Mouse (Mus musculus): Measurements from ENCODE around the gene Fbxl14. TPM values are rescaled to one million over a fixed set of nuclear protein-coding genes. Genes with fewer than 3 reads are reported as not detected.
A peak's percentile ranks its signal among the peaks of the same experiment; 100 is the strongest.

The Fbxl14 gene
- polyA plus RNA-seq, 1 experiment from 2014 or later: 3.8 TPM

DNA sequence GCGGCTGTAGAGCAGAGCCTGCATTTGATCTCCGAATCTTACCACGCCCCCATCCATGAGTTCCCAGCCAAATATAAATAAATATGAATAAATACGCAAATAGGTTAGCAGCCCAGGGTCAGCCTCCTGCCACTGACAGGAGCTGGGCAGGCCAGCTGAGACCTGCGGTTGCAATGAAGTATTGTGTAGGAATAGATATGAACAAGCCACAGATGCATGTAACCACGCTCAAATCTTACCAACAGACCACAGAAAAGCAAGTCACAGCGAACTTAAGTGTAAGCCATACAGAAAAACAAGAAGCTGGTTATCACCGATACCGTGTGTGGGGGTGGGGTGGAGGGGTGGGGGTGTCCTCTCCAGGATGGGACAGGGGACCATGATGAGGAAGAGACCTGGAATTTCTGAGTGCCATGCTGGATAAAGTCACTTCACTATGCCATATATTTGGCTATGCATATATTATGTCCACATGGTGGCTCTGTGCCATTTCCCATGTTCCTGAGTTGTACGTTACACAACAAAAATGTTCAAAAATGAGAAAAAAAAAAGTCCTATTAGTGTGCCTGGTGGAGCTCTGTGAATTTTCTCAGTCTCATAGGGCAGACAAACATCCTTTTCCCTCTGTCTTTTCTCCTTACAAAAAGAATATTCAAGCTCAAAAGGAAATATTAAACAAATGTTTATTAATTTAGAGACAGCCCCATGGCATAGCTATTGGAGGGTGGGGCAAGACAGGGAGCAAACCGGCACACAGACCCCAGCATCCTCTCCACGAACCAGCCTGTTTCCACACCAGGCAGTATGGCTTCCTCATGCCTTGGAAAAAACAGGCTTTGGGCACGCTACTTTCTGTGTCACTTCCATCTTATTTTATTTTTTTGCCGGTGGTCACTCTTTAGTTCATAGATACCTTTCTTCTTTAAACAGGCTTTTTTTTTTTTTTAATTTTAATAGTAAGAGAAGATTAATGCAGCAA is 28.2 kb upstream of the Fbxl14 start:
- H3K36me3 ChIP-seq: no peaks in the 10 kb centered on the region
- peak overlapping the region; percentile 83; the same call in 1 of the 2 replicates for H3K27ac ChIP-seq
- no peak overlapping the region for H3K9ac ChIP-seq
- H3K4me3 ChIP-seq: peak overlapping the region; percentile 35; the same call in 1 of the 2 replicates
- no peaks in the 10 kb centered on the region for H3K9me3 ChIP-seq
- H3K4me1 ChIP-seq: peaks cover 28% of the 10 kb centered on the region
- ATAC-seq (ENCODE audit: insufficient number of reproducible peaks, low FRiP score, low TSS enrichment, low read depth): no peak
- H3K27me3 ChIP-seq: peaks cover 15% of the 10 kb centered on the region; the same call in 1 of the 2 replicates
- peak overlapping the region; percentile 65 for H3K4me2 ChIP-seq
- WGBS: 33% methylated on average over 14 of the region's 14 CpGs

DNA sequence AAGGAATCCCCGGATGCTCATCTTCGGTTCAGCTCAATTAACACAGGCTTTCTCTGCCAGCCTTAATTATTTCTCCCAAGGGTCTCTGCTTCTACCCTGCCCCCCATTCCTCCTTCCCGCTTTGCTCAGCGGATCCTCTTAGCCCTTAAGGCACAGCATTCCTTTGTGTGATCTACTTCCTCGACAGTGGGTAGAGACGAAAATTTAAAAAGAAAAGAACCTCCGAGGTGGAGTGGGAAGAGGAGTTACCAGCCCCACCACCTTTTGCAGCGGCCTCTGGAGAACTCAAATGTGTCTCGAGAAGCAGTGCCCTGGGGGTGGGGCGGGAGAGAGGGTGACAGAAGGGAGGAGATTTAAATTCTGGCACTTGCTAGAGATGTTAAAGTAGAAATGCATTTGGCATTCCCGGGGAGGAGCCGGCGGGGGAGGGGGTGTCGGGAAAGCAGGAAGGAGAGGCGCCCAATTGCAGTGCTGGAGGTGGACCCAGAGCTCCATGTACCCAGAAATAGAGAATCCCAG is 27.4 kb upstream of the Fbxl14 start:
- Histone ChIP-seq H3K4me2 (peak overlapping the region; percentile 65), H3K36me3 (no peaks in the 10 kb centered on the region), H3K9ac (peak overlapping the region; percentile 23; the same call in 1 of the 2 replicates), H3K27ac (peak overlapping the region; percentile 83), H3K9me3 (no peaks in the 10 kb centered on the region), H3K27me3 (peaks cover 15% of the 10 kb centered on the region; the same call in 1 of the 2 replicates), H3K4me3 (peak overlapping the region; percentile 35), H3K4me1 (peaks cover 28% of the 10 kb centered on the region)
- ATAC-seq (ENCODE audit: insufficient number of reproducible peaks, low FRiP score, low TSS enrichment, low read depth): no peak
- 2% methylated on average over 15 of the region's 15 CpGs for WGBS

DNA sequence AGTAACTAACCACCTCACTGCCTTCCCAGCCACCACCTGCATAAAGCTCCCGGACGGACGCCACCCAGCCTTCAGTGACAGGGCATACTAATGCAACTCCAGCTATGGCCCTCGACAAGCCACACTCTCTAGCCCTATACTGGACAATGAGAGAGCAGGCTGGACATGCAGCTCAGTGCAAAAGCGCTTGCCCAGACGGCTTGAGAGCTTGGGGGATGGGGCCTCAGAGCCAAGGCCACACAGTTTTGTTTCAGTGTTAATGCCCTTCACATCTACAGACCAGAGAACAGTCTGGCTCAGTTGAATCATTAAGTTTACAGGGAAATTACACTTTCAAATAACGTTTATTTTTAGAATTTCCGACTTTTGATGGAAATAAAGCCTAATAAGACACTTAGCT is 21.3 kb upstream of the Fbxl14 start:
- 62% methylated on average over 8 of the region's 8 CpGs for WGBS
- no peak for ATAC-seq (ENCODE audit: insufficient number of reproducible peaks, low FRiP score, low TSS enrichment, low read depth)

DNA sequence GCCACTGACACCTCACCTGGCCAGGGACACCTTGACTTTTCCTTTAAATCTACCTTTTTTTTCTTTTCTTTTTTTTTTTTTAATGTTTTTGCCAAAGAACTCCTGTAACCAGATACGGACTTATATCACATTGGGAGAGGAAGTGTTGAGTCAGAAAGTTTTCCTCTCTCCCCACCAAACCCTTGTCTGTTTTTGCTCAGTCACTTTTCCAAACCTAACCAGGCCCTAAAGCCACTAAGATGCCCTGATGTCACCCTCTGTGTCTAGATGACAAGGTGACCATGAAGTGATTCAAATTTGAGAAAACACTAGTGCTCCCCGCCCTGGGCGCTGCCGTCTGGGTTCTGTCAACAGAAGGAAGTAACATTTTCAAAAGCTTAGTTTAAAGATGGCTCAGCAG is 20.4 kb upstream of the Fbxl14 start:
- Histone ChIP-seq H3K9ac (no peak overlapping the region), H3K9me3 (no peaks in the 10 kb centered on the region), H3K27ac (no peak overlapping the region), H3K4me1 (no peaks in the 10 kb centered on the region), H3K4me3 (no peak overlapping the region), H3K27me3 (no peaks in the 10 kb centered on the region), H3K36me3 (no peaks in the 10 kb centered on the region), H3K4me2 (no peak overlapping the region)
- 72% methylated on average over 4 of the region's 4 CpGs for WGBS
- ATAC-seq (ENCODE audit: insufficient number of reproducible peaks, low FRiP score, low TSS enrichment, low read depth): no peak

More for the DNA sequence above, 21.3 kb upstream of the Fbxl14 start:
- Histone ChIP-seq H3K9me3 (no peaks in the 10 kb centered on the region), H3K27ac (no peak overlapping the region), H3K4me3 (no peak overlapping the region), H3K4me1 (no peaks in the 10 kb centered on the region), H3K36me3 (no peaks in the 10 kb centered on the region), H3K27me3 (no peaks in the 10 kb centered on the region), H3K4me2 (no peak overlapping the region), H3K9ac (no peak overlapping the region)

DNA sequence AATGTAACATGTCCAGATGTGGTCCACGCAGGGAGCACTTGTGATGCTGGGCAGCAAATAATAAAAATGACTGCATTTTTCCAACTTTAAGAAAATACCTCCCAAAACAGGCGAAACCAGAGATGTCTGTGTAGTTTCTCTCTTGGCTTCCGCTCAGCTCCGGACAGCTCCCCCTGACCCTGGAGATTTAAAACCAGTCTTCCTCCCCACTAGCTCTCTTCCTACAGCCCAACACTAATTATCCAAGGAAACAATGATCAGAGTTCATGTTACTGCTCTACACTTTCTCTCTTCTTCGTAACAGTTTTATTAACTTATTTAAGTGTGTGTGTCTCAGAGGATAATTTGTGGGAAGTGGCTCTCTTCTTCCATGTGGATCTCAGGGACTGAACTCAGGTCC is 19.1 kb upstream of the Fbxl14 start:
- 68% methylated on average over 5 of the region's 5 CpGs for WGBS
- ATAC-seq (ENCODE audit: insufficient number of reproducible peaks, low FRiP score, low TSS enrichment, low read depth): no peak
- Histone ChIP-seq H3K9me3 (no peaks in the 10 kb centered on the region), H3K27me3 (no peaks in the 10 kb centered on the region), H3K4me1 (no peaks in the 10 kb centered on the region), H3K9ac (no peak overlapping the region), H3K4me3 (no peak overlapping the region), H3K4me2 (no peak overlapping the region), H3K27ac (no peak overlapping the region), H3K36me3 (no peaks in the 10 kb centered on the region)

DNA sequence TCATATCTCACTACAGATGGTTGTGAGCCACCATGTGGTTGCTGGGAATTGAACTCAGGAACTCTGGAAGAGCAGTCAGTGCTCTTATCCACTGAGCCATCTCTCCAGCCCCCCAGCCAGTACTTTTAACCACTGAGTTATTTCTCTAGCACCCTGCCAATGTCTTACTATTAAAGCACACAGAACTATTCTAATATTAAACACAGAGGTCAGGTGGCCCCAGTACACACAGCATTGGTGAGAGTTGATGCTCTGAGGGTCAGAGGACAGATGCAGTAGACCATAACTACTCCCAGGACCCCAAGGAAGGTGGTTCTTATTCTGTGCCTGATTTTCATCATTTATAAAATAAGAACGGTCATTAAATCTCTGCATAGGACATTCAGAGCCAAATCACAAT is 13.3 kb upstream of the Fbxl14 start:
- Histone ChIP-seq H3K27me3 (no peaks in the 10 kb centered on the region), H3K36me3 (no peaks in the 10 kb centered on the region), H3K9me3 (no peaks in the 10 kb centered on the region), H3K9ac (no peak overlapping the region), H3K4me2 (no peak overlapping the region), H3K4me3 (no peak overlapping the region), H3K4me1 (no peaks in the 10 kb centered on the region), H3K27ac (no peak overlapping the region)
- no peak for ATAC-seq (ENCODE audit: insufficient number of reproducible peaks, low FRiP score, low TSS enrichment, low read depth)
- 81% methylated on average over 1 of the region's 1 CpGs for whole genome bisulfite sequencing

DNA sequence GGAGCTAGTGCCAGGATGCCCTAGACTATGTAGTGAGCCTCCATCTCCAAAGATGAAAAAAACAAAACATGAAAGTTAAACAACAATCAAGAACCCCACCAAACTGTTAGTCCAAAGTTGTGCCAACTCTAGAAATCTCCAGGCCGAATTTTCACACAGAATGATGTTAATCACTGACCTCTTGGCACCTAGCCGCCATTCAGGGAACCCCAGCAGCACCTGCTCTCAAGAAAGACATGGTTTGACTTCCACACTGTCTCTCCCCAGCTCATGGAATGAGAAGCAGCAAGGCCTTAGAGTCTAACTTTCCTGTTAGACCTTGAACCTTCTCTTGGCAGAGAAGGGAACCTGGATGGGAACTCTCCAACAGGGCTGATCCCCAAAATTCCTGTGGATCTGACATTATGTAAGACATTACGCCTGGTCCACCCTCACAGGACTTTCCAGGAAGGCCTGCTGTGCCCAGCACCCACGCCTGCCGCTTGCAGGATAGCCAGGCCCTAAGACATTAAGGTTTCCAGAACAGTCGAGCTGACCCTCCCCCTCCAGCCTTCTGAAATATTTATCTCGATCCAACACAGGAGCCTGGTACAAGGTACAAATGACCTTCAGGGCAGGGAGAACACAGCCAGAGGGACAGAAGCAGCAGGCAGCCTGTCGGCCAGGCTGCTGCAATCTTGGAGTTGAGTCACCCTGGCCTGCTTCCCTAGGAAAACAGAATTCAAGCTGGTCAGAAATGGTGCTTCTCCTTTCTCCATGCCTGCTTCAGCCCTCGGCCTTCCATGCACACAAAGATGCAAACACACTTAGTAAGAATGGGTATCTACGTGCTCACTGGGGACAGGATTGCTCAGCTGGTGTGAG is 12.3 kb upstream of the Fbxl14 start:
- Histone ChIP-seq H3K27ac (no peak overlapping the region), H3K9me3 (no peaks in the 10 kb centered on the region), H3K27me3 (no peaks in the 10 kb centered on the region), H3K36me3 (no peaks in the 10 kb centered on the region), H3K9ac (no peak overlapping the region), H3K4me3 (no peak overlapping the region), H3K4me2 (no peak overlapping the region), H3K4me1 (peaks cover 2% of the 10 kb centered on the region; the same call in 1 of the 2 replicates)
- 59% methylated on average over 10 of the region's 10 CpGs for WGBS
- no peak for ATAC-seq (ENCODE audit: insufficient number of reproducible peaks, low FRiP score, low TSS enrichment, low read depth)

DNA sequence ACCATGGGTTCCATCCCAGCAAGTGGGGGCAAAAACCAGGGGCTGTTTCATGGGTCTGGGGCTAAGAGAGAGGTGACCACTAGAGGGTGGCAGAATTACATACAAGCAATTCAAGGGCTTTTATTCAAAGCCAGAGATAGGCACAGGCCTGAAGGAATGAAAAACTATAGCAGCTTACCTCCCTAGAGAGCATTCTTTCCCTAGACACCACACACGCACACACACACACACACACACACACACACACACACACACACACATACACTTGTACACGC is 11.7 kb upstream of the Fbxl14 start:
- H3K27me3 ChIP-seq: no peaks in the 10 kb centered on the region
- H3K4me2 ChIP-seq: no peak overlapping the region
- no peaks in the 10 kb centered on the region for H3K36me3 ChIP-seq
- H3K4me3 ChIP-seq: no peak overlapping the region
- H3K4me1 ChIP-seq: peaks cover 4% of the 10 kb centered on the region; the same call in 1 of the 2 replicates
- no peak overlapping the region for H3K9ac ChIP-seq
- no peak overlapping the region for H3K27ac ChIP-seq
- H3K9me3 ChIP-seq: no peaks in the 10 kb centered on the region
- WGBS: 77% methylated on average over 2 of the region's 2 CpGs
- ATAC-seq (ENCODE audit: insufficient number of reproducible peaks, low FRiP score, low TSS enrichment, low read depth): no peak

DNA sequence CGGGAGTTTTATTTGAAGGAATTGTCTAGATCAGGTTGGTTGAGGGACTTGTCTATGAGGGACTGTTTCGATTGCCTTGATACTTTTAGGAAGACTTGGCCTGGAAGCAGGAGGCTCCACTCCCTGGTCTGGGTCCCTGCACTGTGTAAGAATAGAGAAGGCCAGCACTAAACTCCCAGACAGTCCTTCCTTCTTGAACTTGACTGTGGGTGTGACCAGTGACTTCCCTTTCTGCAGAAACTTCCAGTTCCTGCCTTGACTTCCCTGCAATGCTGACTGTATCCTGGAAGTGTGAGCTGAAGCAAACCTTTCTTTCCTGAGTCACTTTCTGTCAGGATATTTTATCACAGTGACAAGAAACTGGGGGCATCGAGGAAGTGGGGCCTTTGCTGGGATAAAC is 8.7 kb upstream of the Fbxl14 start:
- Histone ChIP-seq H3K27ac (no peak overlapping the region), H3K36me3 (no peaks in the 10 kb centered on the region), H3K4me3 (no peak overlapping the region), H3K9ac (no peak overlapping the region), H3K27me3 (no peaks in the 10 kb centered on the region), H3K4me2 (no peak overlapping the region), H3K4me1 (peaks cover 4% of the 10 kb centered on the region; the same call in 1 of the 2 replicates), H3K9me3 (no peaks in the 10 kb centered on the region)
- 89% methylated on average over 3 of the region's 3 CpGs for WGBS
- no peak for ATAC-seq (ENCODE audit: insufficient number of reproducible peaks, low FRiP score, low TSS enrichment, low read depth)

DNA sequence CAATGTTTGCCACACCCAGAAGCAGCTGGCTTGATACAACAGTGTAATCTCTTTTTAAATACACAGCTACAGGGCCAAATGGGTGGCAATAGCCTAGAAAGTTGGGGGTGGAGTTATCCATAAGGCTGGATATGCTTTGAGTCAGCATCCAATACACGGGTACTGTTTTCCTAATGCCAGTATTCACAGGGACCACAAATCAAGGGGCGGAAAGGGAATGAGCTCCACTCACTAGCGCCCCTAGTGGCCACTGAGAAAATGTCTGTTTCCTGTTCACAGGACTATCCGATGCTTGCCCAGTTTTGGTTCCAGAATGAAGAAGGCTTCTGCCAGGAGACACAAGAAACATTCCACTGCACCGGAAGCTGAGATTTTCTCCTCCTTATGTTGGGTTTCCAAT is 7.3 kb upstream of the Fbxl14 start:
- H3K27ac ChIP-seq: no peak overlapping the region
- no peaks in the 10 kb centered on the region for H3K27me3 ChIP-seq
- H3K9ac ChIP-seq: no peak overlapping the region
- H3K4me2 ChIP-seq: no peak overlapping the region
- H3K4me3 ChIP-seq: no peak overlapping the region
- WGBS: 32% methylated on average over 5 of the region's 5 CpGs
- no peak for ATAC-seq (ENCODE audit: insufficient number of reproducible peaks, low FRiP score, low TSS enrichment, low read depth)
- H3K36me3 ChIP-seq: no peaks in the 10 kb centered on the region
- no peaks in the 10 kb centered on the region for H3K9me3 ChIP-seq
- peaks cover 4% of the 10 kb centered on the region; the same call in 1 of the 2 replicates for H3K4me1 ChIP-seq

DNA sequence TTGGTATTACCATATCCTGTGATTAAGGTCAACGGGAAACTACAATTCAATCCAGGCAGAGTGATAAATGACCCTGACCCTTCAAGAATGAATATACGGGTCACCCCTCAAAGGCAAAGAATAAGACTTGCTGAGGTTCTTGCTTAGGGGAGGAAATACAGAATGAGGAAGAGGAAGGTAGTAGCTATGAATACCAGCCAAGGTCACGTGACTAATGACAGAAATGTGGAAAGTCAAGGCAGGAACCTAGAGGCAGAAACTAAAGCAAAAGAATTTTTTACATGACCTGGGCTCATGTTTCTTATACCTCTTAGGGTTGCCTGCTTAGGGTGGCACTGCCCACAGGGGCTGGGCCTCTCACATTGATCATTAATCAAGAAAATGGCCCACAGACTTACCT is 6.8 kb upstream of the Fbxl14 start:
- no peaks in the 10 kb centered on the region for H3K27me3 ChIP-seq
- no peaks in the 10 kb centered on the region for H3K9me3 ChIP-seq
- H3K36me3 ChIP-seq: no peaks in the 10 kb centered on the region
- no peak overlapping the region for H3K4me3 ChIP-seq
- ATAC-seq (ENCODE audit: insufficient number of reproducible peaks, low FRiP score, low TSS enrichment, low read depth): no peak
- H3K4me1 ChIP-seq: peaks cover 7% of the 10 kb centered on the region
- 72% methylated on average over 3 of the region's 3 CpGs for WGBS
- H3K9ac ChIP-seq: no peak overlapping the region
- no peak overlapping the region for H3K27ac ChIP-seq
- no peak overlapping the region for H3K4me2 ChIP-seq

DNA sequence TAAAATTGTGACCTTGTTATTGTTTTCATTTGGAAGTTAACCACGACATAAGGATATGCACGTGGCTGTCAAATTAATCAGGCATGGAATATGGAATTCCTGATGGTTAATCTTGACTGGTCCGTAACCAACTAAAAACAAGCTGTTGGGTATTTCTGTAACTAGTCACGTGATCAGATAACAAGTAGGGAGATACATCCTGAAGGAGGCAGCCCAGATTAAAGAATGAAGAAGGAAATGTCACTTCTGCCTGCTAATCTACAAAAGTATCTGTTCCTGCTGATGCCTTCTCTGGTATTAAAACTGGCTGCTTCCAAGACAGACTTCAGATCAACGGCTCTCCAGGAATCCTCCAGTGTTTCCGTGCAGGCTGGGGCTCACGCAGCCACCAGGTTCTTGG is 6.0 kb upstream of the Fbxl14 start:
- no peaks in the 10 kb centered on the region for H3K36me3 ChIP-seq
- no peaks in the 10 kb centered on the region for H3K27me3 ChIP-seq
- H3K9ac ChIP-seq: no peak overlapping the region
- H3K4me2 ChIP-seq: no peak overlapping the region
- no peak overlapping the region for H3K27ac ChIP-seq
- WGBS: 81% methylated on average over 7 of the region's 7 CpGs
- H3K4me3 ChIP-seq: no peak overlapping the region
- H3K4me1 ChIP-seq: peaks cover 14% of the 10 kb centered on the region
- ATAC-seq (ENCODE audit: insufficient number of reproducible peaks, low FRiP score, low TSS enrichment, low read depth): no peak
- H3K9me3 ChIP-seq: no peaks in the 10 kb centered on the region

Measured in limb, embryonic 15.5 days (tissue).